Mouse (Mus musculus) midbrain, embryonic 12.5 days (tissue): ENCODE results near the gene Gripap1. TPM values are rescaled to one million over a fixed set of nuclear protein-coding genes. Genes with fewer than 3 reads are reported as not detected.
"Not testable (repeated sequence)": the region's sequence is repeated elsewhere in the genome, so short reads cannot be mapped to it uniquely, and the experiment has no call there.

Experiments
- ATAC-seq: fragments of 200-750 bp; cut with Nextera tagmentation; 2 replicates; pipeline ENCODE4 v1.8.0; 2017; ENCODE audit warnings: low read depth, moderate TSS enrichment, moderate library complexity; ENCODE audit not compliant: low FRiP score
- H3K27ac ChIP-seq: fragments of 300-500 bp; sonication (generic); replicated peaks from 2 replicates; pipeline ENCODE4 v1.5.1; 2016; ENCODE audit warnings: mild to moderate bottlenecking
- H3K27me3 ChIP-seq: fragments of 300-500 bp; sonication (generic); 2 replicates; pipeline ENCODE4 v1.6.1; 2016; ENCODE audit warnings: mild to moderate bottlenecking
- H3K36me3 ChIP-seq: fragments of 300-500 bp; sonication (generic); 2 replicates; pipeline ENCODE4 v1.6.1; 2016
- H3K4me1 ChIP-seq: fragments of 300-500 bp; sonication (generic); 2 replicates; pipeline ENCODE4 v1.6.1; 2016
- H3K4me2 ChIP-seq: fragments of 300-500 bp; sonication (generic); replicated peaks from 2 replicates; pipeline ENCODE4 v1.6.1; 2016; ENCODE audit warnings: mild to moderate bottlenecking, moderate library complexity
- H3K4me3 ChIP-seq: fragments of 300-500 bp; sonication (generic); 2 replicates; pipeline ENCODE4 v1.5.1; 2016; ENCODE audit warnings: mild to moderate bottlenecking
- H3K9ac ChIP-seq: fragments of 300-500 bp; sonication (generic); replicated peaks from 2 replicates; pipeline ENCODE4 v1.6.1; 2016; ENCODE audit warnings: mild to moderate bottlenecking, moderate library complexity
- H3K9me3 ChIP-seq: fragments of 300-500 bp; sonication (generic); 2 replicates; pipeline ENCODE4 v1.6.1; 2016; ENCODE audit warnings: mild to moderate bottlenecking
- WGBS: fragments of 180-500 bp; shearing (Covaris S2); methylation state at CpG from one replicate; pipeline ENCODE4 v1.1.7; 2016; 5-methylcytosine and 5-hydroxymethylcytosine counted together
- polyA plus RNA-seq: library from polyadenylated mRNA; unstranded; fragments of >200 nt; fragmentation: Nextera tagmentation; extraction: Ambion mirVana; gene quantifications from 2 replicates; pipeline ENCODE4 v1.2.1, GENCODE M21; 2016

Gripap1 gene
- 78.3 and 80.8 TPM in 2 replicates for polyA plus RNA-seq

DNA sequence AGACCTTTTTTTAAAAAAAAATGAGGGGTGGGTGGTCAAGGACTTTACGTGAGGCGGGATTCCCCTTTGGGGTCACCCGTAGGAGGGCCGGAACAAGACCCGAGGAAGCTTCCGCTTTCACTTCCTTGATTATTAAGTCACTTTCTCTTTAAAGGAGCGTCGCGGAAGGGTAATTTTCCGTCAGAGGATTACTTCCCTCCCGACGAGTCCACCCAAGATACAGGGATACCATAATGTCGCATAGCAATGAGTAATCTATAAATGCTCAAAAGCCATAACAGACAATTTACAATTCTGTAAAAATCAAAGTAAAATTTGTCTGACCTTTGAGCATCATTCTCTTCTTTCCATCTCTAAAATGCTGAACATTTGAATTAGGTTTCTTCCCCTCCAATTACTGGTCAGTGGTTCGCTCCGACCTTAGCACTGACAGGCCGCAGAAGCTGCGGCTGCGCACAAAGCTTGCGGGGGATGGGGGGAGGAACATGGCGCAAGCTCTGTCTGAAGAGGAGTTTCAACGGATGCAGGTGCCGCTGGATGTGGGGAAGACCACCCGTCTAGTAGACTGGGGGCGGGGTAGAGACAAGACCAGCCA is at the start of gene Gripap1:
Gripap1 (plus strand) TSS at position 224 of the 595 bp plus-strand sequence.
- Histone ChIP-seq H3K36me3 (no peaks in the 10 kb centered on the region), H3K4me3 (peak within 1 kb of the TSS; percentile 54), H3K27me3 (no peaks in the 10 kb centered on the region), H3K9ac (peak within 1 kb of the TSS; percentile 64), H3K4me1 (peaks cover 6% of the 10 kb centered on the region; the same call in 1 of the 2 replicates), H3K27ac (no peak within 1 kb of the TSS), H3K4me2 (peak within 1 kb of the TSS; percentile 60), H3K9me3 (no peaks in the 10 kb centered on the region)
- WGBS, result 22% methylated on average over 24 of the region's 24 CpGs
- ATAC-seq, result peak; percentile 88

DNA sequence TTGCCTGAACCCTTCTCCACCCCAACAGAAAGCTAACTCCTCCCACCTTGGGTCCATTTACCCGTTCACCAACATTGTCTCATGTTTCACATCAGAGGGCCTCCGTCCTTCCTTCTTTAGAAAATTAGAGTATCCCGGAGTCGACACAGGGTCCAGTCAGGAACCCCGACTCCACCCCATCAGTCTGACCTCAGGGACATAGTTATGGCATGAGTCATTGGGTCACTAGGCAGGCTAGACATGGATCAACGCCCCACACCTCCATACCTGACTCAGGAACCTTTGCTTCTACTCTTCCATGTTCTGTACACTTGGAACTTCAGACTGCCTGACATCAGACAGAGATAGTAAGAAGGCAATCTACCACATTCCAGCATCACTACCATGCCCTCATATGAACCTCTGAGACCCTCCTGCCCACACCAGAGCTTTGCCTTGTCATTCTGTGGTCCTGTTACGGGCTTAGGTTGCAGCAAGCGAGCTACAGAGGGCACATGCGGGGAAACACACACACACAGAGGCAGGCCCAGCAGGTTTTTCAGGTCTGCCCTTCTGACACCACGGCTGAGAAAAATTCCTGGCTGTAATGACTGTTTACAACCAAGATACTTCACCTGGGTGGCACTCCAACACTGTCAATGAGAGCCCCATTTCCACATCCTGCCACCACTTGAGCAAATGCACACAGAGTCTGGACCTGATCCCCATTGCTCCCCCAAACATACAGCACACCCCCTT is 49.3 kb upstream of the Gripap1 start:
- no peak overlapping the region for H3K4me3 ChIP-seq
- H3K4me1 ChIP-seq, result no peaks in the 10 kb centered on the region
- H3K9ac ChIP-seq, result no peak overlapping the region
- WGBS, result 69% methylated on average over 10 of the region's 10 CpGs
- peaks cover 5% of the 10 kb centered on the region; the same call in 1 of the 2 replicates for H3K36me3 ChIP-seq
- no peaks in the 10 kb centered on the region for H3K27me3 ChIP-seq
- no peak overlapping the region for H3K4me2 ChIP-seq
- H3K27ac ChIP-seq, result no peak overlapping the region
- no peaks in the 10 kb centered on the region for H3K9me3 ChIP-seq
- ATAC-seq, result no peak

GRCm38 (mm10) chrX:7741103-7741502 is 48.5 kb upstream of the Gripap1 start:
- Histone ChIP-seq H3K9ac (no peak overlapping the region), H3K27me3 (no peaks in the 10 kb centered on the region), H3K4me2 (no peak overlapping the region), H3K4me3 (no peak overlapping the region), H3K36me3 (peaks cover 5% of the 10 kb centered on the region; the same call in 1 of the 2 replicates), H3K4me1 (no peaks in the 10 kb centered on the region), H3K27ac (no peak overlapping the region), H3K9me3 (no peaks in the 10 kb centered on the region)
- ATAC-seq, result no peak
- 77% methylated on average over 5 of the region's 5 CpGs for WGBS

DNA sequence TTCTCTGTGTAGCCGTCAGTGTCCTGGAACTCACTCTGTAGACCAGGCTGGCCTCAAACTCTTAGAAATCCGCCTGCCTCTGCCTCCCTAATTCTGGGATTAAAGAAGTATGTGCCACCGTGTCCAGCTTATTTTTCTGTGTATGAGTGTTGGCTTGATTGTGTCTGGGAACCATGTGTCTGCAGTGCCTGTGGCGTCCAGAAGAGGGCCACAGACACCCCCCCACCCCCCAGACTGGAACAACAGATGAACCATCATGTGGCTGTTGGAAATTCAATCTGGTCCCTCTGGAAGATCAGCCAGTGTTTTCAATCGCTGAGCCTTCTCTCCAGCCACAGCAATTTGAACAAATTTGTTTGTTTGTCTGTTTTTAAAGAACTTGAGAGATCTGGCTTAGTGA is 46.1 kb upstream of the Gripap1 start:
- 63% methylated on average over 5 of the region's 5 CpGs for WGBS
- ATAC-seq, result no peak
- H3K4me2 ChIP-seq, result no peak overlapping the region
- no peak overlapping the region for H3K27ac ChIP-seq
- no peaks in the 10 kb centered on the region for H3K27me3 ChIP-seq
- H3K9ac ChIP-seq, result no peak overlapping the region
- H3K4me3 ChIP-seq, result no peak overlapping the region
- H3K4me1 ChIP-seq, result no peaks in the 10 kb centered on the region
- no peaks in the 10 kb centered on the region for H3K9me3 ChIP-seq
- H3K36me3 ChIP-seq, result no peaks in the 10 kb centered on the region

DNA sequence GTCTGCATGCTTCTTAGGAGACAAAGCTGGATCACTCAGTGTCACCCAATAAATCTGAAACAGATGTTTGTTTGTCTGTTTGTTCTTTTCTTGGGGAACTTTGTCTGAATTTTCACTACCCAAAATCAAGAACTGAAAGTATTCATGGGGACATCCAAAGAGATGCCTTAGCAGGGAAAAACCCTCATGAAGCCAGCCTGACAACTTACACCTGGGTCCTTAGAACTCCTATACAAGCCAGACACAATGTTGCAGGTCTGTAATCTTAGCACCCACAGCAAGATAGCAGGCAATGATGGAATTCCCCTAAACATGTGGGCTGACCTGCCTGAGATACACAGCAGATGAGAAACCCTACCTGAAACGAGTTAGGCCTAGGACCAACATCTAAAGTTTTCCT is 44.6 kb upstream of the Gripap1 start:
- Histone ChIP-seq H3K36me3 (no peaks in the 10 kb centered on the region), H3K4me1 (no peaks in the 10 kb centered on the region), H3K27ac (no peak overlapping the region), H3K4me3 (no peak overlapping the region), H3K27me3 (no peaks in the 10 kb centered on the region), H3K9me3 (no peaks in the 10 kb centered on the region), H3K9ac (no peak overlapping the region), H3K4me2 (no peak overlapping the region)
- no peak for ATAC-seq
- 61% methylated on average over 1 of the region's 1 CpGs for WGBS

- H3K27me3 ChIP-seq, result no peaks in the 10 kb centered on the region
- 87% methylated on average over 8 of the region's 8 CpGs for WGBS
- H3K9ac ChIP-seq, result no peak overlapping the region
- no peaks in the 10 kb centered on the region for H3K9me3 ChIP-seq
- ATAC-seq, result no peak
- H3K4me2 ChIP-seq, result no peak overlapping the region
- H3K27ac ChIP-seq, result no peak overlapping the region
- H3K36me3 ChIP-seq, result no peaks in the 10 kb centered on the region
- H3K4me3 ChIP-seq, result no peak overlapping the region
- H3K4me1 ChIP-seq, result no peaks in the 10 kb centered on the region
Measured at GRCm38 (mm10) chrX:7745429-7745828, 44.1 kb upstream of the Gripap1 start.

DNA sequence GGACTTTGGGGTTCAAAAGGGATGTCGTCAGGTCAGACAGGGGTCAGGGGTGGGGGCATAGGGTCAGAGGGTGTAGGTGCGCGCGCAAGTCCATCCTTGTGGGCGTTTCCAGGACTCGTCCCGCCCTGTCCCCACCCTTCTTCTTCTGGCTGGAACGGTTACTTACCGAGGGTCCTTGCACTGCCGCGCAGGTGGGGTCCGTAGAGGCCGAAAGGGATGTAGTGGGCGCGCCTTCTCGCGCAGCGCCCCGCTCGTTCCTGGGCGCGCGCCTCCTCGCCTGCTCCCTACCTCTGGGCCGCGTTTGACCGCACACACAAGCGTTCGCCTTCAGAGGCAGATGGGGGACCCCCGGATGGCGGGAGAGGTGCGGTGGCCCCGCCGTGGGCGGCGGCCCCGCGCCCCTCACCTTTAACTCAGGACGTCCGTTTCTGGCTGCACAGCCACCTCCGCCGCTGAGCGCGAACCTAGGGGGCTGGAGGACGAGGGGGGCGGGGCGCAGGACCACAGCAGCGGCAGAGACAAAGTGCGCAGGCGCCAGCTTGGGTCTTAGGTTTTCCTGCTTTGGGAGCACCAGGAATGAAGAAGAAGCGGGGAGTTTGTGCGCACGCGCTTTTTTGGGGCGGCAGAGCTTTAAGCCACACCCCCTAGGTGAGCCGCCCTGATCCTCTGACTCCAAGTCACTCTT is 39.0 kb upstream of the Gripap1 start, which contains the start of gene Ccdc120:
Ccdc120 (minus strand) TSS at position 474 of the 685 bp plus-strand sequence.
- 18% methylated on average over 52 of the region's 56 CpGs for WGBS
- Histone ChIP-seq H3K27ac (0 out of 2 replicates have a peak within 1 kb of the TSS, but pooled peaks have one; percentile 25), H3K9ac (peak within 1 kb of the TSS; percentile 64), H3K9me3 (no peaks in the 10 kb centered on the region), H3K4me2 (peak within 1 kb of the TSS; percentile 56), H3K4me1 (no peaks in the 10 kb centered on the region), H3K36me3 (no peaks in the 10 kb centered on the region), H3K4me3 (peak within 1 kb of the TSS; percentile 67), H3K27me3 (no peaks in the 10 kb centered on the region)
- ATAC-seq, result peak; percentile 82

GRCm38 (mm10) chrX:7753627-7754026 is 35.9 kb upstream of the Gripap1 start:
- ATAC-seq, result peak; percentile 48; the same call in 1 of the 2 replicates

GRCm38 (mm10) chrX:7762137-7762920 is 27.2 kb upstream of the Gripap1 start, which contains the start of gene Tfe3:
Tfe3 (plus strand) TSS chrX:7762560.
- Histone ChIP-seq H3K4me1 (peaks cover 18% of the 10 kb centered on the region; the same call in 1 of the 2 replicates), H3K9me3 (no peaks in the 10 kb centered on the region), H3K27me3 (no peaks in the 10 kb centered on the region), H3K9ac (peak within 1 kb of the TSS; percentile 59), H3K27ac (peak within 1 kb of the TSS; percentile 42; the same call in 1 of the 2 replicates), H3K36me3 (peaks cover 5% of the 10 kb centered on the region), H3K4me3 (peak within 1 kb of the TSS; percentile 66), H3K4me2 (peak within 1 kb of the TSS; percentile 63)
- WGBS, result 35% methylated on average over 38 of the region's 38 CpGs
- peak; percentile 94 for ATAC-seq

More at GRCm38 (mm10) chrX:7753627-7754026, 35.9 kb upstream of the Gripap1 start:
- WGBS, result 17% methylated on average over 3 of the region's 3 CpGs
- H3K4me1 ChIP-seq, H3K4me2 ChIP-seq, H3K9me3 ChIP-seq, H3K27ac ChIP-seq, H3K27me3 ChIP-seq, H3K4me3 ChIP-seq, H3K9ac ChIP-seq, H3K36me3 ChIP-seq: not testable (repeated sequence)

DNA sequence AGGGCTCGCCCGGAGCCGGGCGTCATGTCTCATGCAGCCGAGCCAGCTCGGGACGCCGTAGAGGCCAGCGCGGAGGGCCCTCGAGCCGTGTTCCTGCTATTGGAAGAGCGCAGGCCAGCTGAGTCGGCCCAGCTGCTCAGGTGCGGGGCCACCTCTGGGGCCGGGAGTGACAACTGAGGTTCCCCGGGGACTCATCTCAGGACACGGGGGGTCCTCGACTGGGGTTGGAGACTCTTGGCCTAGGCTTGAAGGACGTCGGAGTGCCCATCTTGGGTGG is 26.7 kb upstream of the Gripap1 start:
- Histone ChIP-seq H3K9ac (peak overlapping the region; percentile 59), H3K4me2 (peak overlapping the region; percentile 63), H3K27me3 (no peaks in the 10 kb centered on the region), H3K9me3 (no peaks in the 10 kb centered on the region), H3K27ac (0 out of 2 replicates have a peak overlapping the region, but pooled peaks have one; percentile 42), H3K4me3 (peak overlapping the region; percentile 66), H3K4me1 (peaks cover 18% of the 10 kb centered on the region; the same call in 1 of the 2 replicates), H3K36me3 (peaks cover 8% of the 10 kb centered on the region)
- no peak; the same call in 1 of the 2 replicates for ATAC-seq
- WGBS, result 41% methylated on average over 19 of the region's 21 CpGs

DNA sequence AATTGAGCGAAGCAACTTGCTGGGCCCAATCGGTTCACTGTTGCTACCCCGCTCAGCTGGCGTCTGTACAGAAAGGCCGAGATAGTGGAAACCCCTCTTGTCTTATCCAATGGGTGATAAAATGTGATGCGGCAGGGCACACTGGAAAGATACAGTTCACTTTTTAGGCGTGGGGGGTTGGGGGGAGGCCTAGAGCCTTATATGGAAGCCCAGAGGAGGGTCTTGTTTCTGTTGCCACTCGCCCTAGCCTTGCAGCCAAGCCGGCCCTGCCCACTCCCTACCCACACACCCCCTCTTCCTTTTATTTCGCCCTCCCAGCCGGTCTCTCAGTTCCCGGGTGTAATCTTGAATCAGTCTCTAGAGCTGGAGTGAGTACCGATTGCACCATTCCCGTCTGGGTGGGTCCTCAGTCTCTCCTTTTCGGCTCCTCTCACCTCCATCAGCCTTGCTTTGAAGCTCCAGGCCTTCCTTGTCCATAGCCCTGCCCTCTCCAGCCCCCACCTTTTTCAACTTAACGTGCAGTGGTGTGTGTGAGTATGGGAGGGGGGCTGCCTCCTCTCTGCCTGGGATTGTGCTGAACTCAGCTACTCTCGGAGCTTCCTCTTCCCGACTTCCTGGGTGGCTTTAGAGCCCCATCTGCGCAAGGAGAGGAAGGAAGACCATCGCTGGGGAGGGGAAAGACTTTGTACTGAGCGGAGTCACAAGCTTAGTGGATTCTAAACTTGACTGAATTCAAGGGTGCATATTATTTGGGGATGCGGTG is 25.8 kb upstream of the Gripap1 start:
- H3K4me3 ChIP-seq, result peak overlapping the region; percentile 66
- ATAC-seq, result 0 out of 2 replicates have a peak, but pooled peaks have one; percentile 17
- peak overlapping the region; percentile 59 for H3K9ac ChIP-seq
- peaks cover 8% of the 10 kb centered on the region for H3K36me3 ChIP-seq
- peaks cover 18% of the 10 kb centered on the region; the same call in 1 of the 2 replicates for H3K4me1 ChIP-seq
- H3K9me3 ChIP-seq, result no peaks in the 10 kb centered on the region
- WGBS, result 19% methylated on average over 22 of the region's 22 CpGs
- peak overlapping the region; percentile 63 for H3K4me2 ChIP-seq
- 0 out of 2 replicates have a peak overlapping the region, but pooled peaks have one; percentile 25 for H3K27ac ChIP-seq
- no peaks in the 10 kb centered on the region for H3K27me3 ChIP-seq
